Comparison of ENCODE assay signal across 8 mouse cellular contexts in the genomic region with DNA sequence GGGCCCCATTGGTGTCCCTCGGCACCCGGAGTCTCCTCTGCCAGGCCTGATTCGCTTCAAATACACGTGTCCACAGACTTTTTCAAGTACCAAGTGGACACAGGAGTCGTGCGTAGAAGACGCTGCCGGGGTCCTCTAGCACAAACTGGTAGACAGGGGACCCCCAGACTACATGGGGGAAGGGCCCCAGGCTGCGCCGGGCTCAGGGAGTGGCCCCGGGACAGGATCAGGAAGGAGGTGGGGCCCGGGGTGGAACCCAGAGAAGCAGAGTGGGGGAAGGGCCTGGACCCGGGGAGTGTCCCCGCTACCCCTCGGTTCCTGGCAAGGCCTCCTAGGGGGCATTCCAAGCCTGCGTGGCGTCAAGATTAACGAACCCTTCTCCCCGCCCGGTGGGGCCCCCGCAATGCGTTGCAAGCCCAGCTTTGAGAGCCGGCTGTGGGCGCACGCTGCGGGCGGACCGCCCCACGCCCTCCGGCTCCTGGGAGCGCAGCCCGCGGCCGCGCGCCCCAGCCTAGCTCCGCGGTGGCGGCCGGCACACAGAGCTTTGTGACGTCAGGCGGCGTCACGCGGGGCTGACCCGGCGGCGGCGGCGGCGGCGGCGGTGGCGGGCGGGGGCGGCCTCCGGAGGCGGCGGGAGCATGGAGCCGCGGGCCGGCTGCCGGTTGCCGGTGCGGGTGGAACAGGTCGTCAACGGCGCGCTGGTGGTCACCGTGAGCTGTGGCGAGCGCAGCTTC. TPM values are rescaled to one million over a fixed set of nuclear protein-coding genes. Genes with fewer than 3 reads are reported as not detected.
DNase-seq lines count a peak whose midpoint lies in the region; ATAC-seq lines count a peak whose summit lies in the region.

A gene (plus strand): TSS at position 602 of the 734 bp plus-strand sequence.

- H3K9me3 ChIP-seq in forebrain, embryonic 10.5 days: no peaks in the 10 kb centered on the region
- H3K9me3 ChIP-seq in heart, embryonic 15.5 days (replicated peaks): no peaks in the 10 kb centered on the region
- H3K9me3 ChIP-seq in liver, embryonic 15.5 days (replicated peaks): no peaks in the 10 kb centered on the region
- H3K9me3 ChIP-seq in neural tube, embryonic 11.5 days (ENCODE audit: control insufficient read depth, low read length): no peaks in the 10 kb centered on the region
- no peaks in the 10 kb centered on the region for H3K9me3 ChIP-seq in stomach, embryonic 15.5 days

- WGBS in forebrain, embryonic 10.5 days: under 1% methylated on average over 72 of the region's 72 CpGs
- WGBS in heart, embryonic 15.5 days: under 1% methylated on average over 65 of the region's 72 CpGs
- WGBS in liver, embryonic 15.5 days (ENCODE audit: insufficient replicate concordance): under 1% methylated on average over 72 of the region's 72 CpGs
- under 1% methylated on average over 62 of the region's 72 CpGs for WGBS in neural tube, embryonic 11.5 days
- WGBS in stomach, embryonic 15.5 days: 1% methylated on average over 72 of the region's 72 CpGs

- H3K9ac ChIP-seq in heart, embryonic 15.5 days: peak within 1 kb of the TSS; percentile 88
- H3K9ac ChIP-seq in liver, embryonic 15.5 days: peak within 1 kb of the TSS; percentile 51
- peak within 1 kb of the TSS; percentile 74 for H3K9ac ChIP-seq in neural tube, embryonic 11.5 days (ENCODE audit: low read length)
- peak within 1 kb of the TSS; percentile 53 for H3K9ac ChIP-seq in stomach, embryonic 15.5 days

- DNase-seq in 416B (ENCODE audit: low read depth): peak; percentile 73
- peak; percentile 92 to 94 for DNase-seq in adrenal gland, postnatal 36 days
- peak; percentile 62 for DNase-seq in forebrain, embryonic 10.5 days (ENCODE audit: extremely low spot score, low spot score)
- peak; percentile 91 for DNase-seq in kidney, postnatal 14 days
- peak; percentile 81 for DNase-seq in neural tube, embryonic 11.5 days (ENCODE audit: low spot score)

- H3K4me3 ChIP-seq in forebrain, embryonic 10.5 days: peak within 1 kb of the TSS; percentile 76
- peak within 1 kb of the TSS; percentile 77 for H3K4me3 ChIP-seq in heart, embryonic 15.5 days
- peak within 1 kb of the TSS; percentile 61 for H3K4me3 ChIP-seq in liver, embryonic 15.5 days (replicated peaks)
- H3K4me3 ChIP-seq in neural tube, embryonic 11.5 days (ENCODE audit: low read depth, low read length): peak within 1 kb of the TSS; percentile 55
- peak within 1 kb of the TSS; percentile 60 for H3K4me3 ChIP-seq in stomach, embryonic 15.5 days (replicated peaks)

- H3K36me3 ChIP-seq in forebrain, embryonic 10.5 days (replicated peaks): no peaks in the 10 kb centered on the region
- H3K36me3 ChIP-seq in heart, embryonic 15.5 days: no peaks in the 10 kb centered on the region
- no peaks in the 10 kb centered on the region for H3K36me3 ChIP-seq in liver, embryonic 15.5 days (replicated peaks)
- no peaks in the 10 kb centered on the region for H3K36me3 ChIP-seq in neural tube, embryonic 11.5 days (ENCODE audit: control insufficient read depth, insufficient read depth, low read length)
- no peaks in the 10 kb centered on the region for H3K36me3 ChIP-seq in stomach, embryonic 15.5 days

- peak within 1 kb of the TSS; percentile 92 for H3K4me2 ChIP-seq in heart, embryonic 15.5 days
- peak within 1 kb of the TSS; percentile 75 for H3K4me2 ChIP-seq in liver, embryonic 15.5 days
- H3K4me2 ChIP-seq in neural tube, embryonic 11.5 days (ENCODE audit: low read depth): peak within 1 kb of the TSS; percentile 98
- peak within 1 kb of the TSS; percentile 84 for H3K4me2 ChIP-seq in stomach, embryonic 15.5 days

- H3K27ac ChIP-seq in forebrain, embryonic 10.5 days: peak within 1 kb of the TSS; percentile 88
- peak within 1 kb of the TSS; percentile 86 for H3K27ac ChIP-seq in heart, embryonic 15.5 days
- H3K27ac ChIP-seq in liver, embryonic 15.5 days (replicated peaks): peak within 1 kb of the TSS; percentile 71
- no peak within 1 kb of the TSS for H3K27ac ChIP-seq in neural tube, embryonic 11.5 days (ENCODE audit: low read depth, low read length)
- peak within 1 kb of the TSS; percentile 94 for H3K27ac ChIP-seq in stomach, embryonic 15.5 days

- ATAC-seq in heart, embryonic 15.5 days (replicated peaks; ENCODE audit: insufficient number of reproducible peaks, insufficient read depth, low FRiP score, low read depth): peak; percentile 76
- ATAC-seq in liver, embryonic 15.5 days (ENCODE audit: insufficient read depth): peak; percentile 74
- peak; percentile 78 for ATAC-seq in neural tube, embryonic 11.5 days (ENCODE audit: insufficient read depth, low FRiP score, low TSS enrichment)
- ATAC-seq in stomach, embryonic 15.5 days (ENCODE audit: insufficient read depth, low FRiP score, low read depth): peak; percentile 71

- peaks cover 43% of the 10 kb centered on the region for H3K4me1 ChIP-seq in forebrain, embryonic 10.5 days
- peaks cover 68% of the 10 kb centered on the region for H3K4me1 ChIP-seq in heart, embryonic 15.5 days (replicated peaks)
- peaks cover 49% of the 10 kb centered on the region for H3K4me1 ChIP-seq in liver, embryonic 15.5 days (replicated peaks)
- peaks cover 12% of the 10 kb centered on the region for H3K4me1 ChIP-seq in neural tube, embryonic 11.5 days (ENCODE audit: control insufficient read depth, insufficient read depth, low read length)
- H3K4me1 ChIP-seq in stomach, embryonic 15.5 days: peaks cover 60% of the 10 kb centered on the region

- H3K27me3 ChIP-seq in forebrain, embryonic 10.5 days (ENCODE audit: poor library complexity, severe bottlenecking): peaks cover 90% of the 10 kb centered on the region
- no peaks in the 10 kb centered on the region for H3K27me3 ChIP-seq in heart, embryonic 15.5 days
- peaks cover 39% of the 10 kb centered on the region for H3K27me3 ChIP-seq in liver, embryonic 15.5 days
- peaks cover 18% of the 10 kb centered on the region for H3K27me3 ChIP-seq in neural tube, embryonic 11.5 days (ENCODE audit: control insufficient read depth, insufficient read depth, low read length)
- H3K27me3 ChIP-seq in stomach, embryonic 15.5 days (replicated peaks): no peaks in the 10 kb centered on the region

RNA-seq across cellular contexts. Expression of the gene that starts here (rescaled TPM):
- 10 to 100 TPM in 1 of 2 experiments, 1 to 10 TPM in 1; 9.8 to 15.6 TPM for total RNA-seq in adrenal gland, postnatal 36 days (2021)
- polyA plus RNA-seq in forebrain, embryonic 10.5 days (2016; fragmentation: Nextera tagmentation; extraction: Ambion mirVana): 3.7 and 3.8 TPM in 2 replicates
- 7.0 and 8.5 TPM in 2 replicates for polyA plus RNA-seq in heart, embryonic 15.5 days (2015; fragmentation: Nextera tagmentation; extraction: Ambion mirVana)
- polyA plus RNA-seq in liver, embryonic 15.5 days (2015; fragmentation: Nextera tagmentation; extraction: Ambion mirVana): 1.5 and 1.6 TPM in 2 replicates
- polyA plus RNA-seq in neural tube, embryonic 11.5 days (2014; fragmentation: Nextera tagmentation; extraction: Ambion mirVana): 4.2 and 4.7 TPM in 2 replicates
- polyA plus RNA-seq in stomach, embryonic 15.5 days (2015; fragmentation: Nextera tagmentation; extraction: Ambion mirVana): 17.1 and 18.5 TPM in 2 replicates
